Mouse (Mus musculus) cortical plate, adult 2 months (tissue): ENCODE data around the gene Ninj1. TPM values are rescaled to one million over a fixed set of nuclear protein-coding genes. Genes with fewer than 3 reads are reported as not detected.

Source experiments
- H3K27ac ChIP-seq: fragments of 200-500 bp; 2 replicates; pipeline ENCODE4 v1.5.1; 2012; ENCODE audit warnings: low read length, control low read depth, inconsistent platforms; ENCODE audit not compliant: insufficient read depth
- H3K4me1 ChIP-seq: fragments of 200-500 bp; 2 replicates; pipeline ENCODE4 v1.6.1; 2011; ENCODE audit warnings: low read length; ENCODE audit not compliant: control insufficient read depth, insufficient read depth
- H3K4me3 ChIP-seq: fragments of 200-500 bp; 2 replicates; pipeline ENCODE4 v1.5.1; 2011; ENCODE audit warnings: mild to moderate bottlenecking, low read length, control low read depth; ENCODE audit not compliant: insufficient read depth
- CTCF ChIP-seq: fragments of 200-500 bp; IDR thresholded peaks from 2 replicates; pipeline ENCODE4 v1.5.1; 2011; ENCODE audit warnings: mild to moderate bottlenecking, control low read depth, low read length; ENCODE audit not compliant: insufficient read depth; ENCODE audit errors: extremely low read depth
- POLR2A ChIP-seq: fragments of 200-500 bp; IDR thresholded peaks from 2 replicates; pipeline ENCODE4 v1.6.1; 2011; ENCODE audit warnings: mild to moderate bottlenecking, low read length, control low read depth; ENCODE audit not compliant: insufficient read depth; ENCODE audit errors: extremely low read depth
- polyA plus RNA-seq: library from polyadenylated mRNA; depleted of rRNA; stranded (reverse); fragments of >200 nt; gene quantifications from 2 replicates; pipeline ENCODE4 v1.2.3, GENCODE M21; 2012; rRNA removed

The Ninj1 gene
- polyA plus RNA-seq, 1 experiment = 50.2 TPM

DNA sequence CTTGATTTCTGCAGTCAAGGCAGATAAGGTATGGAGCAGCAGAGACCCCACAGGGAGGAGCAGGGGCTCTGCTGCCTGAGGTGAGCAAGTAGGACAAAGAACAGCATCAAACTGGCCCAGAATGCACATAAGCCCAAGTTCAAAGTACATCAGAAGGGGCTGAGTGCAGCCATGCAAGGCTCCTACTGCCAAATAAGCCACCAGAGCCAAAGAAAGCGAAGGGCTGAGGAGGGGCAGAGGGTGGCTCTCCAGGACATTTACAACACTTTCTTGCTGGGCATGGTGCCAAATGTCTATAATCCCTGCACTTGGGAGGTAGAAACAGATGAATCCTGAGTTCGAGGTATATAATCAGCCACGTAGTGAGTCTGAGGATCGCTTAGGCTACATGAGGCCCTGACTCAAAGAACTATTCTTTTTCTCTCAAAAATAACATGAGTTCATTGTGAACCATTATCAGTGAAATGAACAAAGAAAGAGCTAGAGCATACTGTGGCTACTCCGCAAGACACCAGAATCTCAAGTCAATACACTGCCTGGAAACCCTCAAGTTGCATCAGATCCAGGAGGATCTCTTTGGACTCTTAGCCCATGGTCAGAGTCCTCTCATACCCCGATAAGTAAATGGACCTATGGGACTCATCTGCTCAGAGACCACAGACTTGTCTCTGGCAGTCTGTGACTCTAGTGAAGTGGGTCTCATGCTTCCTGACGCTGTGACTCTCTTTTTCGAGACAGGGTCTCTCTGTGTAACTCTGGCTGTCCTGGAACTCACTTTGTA is 46.7 kb downstream of the Ninj1 start:
- Histone ChIP-seq H3K4me3 (no peak overlapping the region), H3K27ac (no peak overlapping the region), H3K4me1 (no peaks in the 10 kb centered on the region)
- no peak for TF ChIP-seq POLR2A

DNA sequence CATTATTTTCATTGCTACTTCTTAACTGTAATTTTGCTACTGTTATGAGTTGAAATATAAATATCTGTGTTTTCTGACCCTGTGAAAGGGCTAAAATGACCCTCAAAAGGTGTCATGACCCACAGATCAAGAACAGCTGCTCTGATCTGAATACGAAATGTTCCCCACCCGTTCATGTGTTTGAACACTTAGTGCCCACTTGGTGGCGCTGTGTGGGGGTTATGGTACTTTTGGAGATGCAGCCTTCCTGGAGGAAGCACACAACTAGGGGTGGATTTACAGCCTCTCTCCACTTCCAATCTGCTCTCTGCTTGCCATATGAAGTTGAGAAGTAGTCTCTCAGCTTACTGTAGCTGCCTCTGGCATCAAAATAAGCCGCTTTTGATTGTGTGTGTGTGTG is 47.4 kb downstream of the Ninj1 start:
- Histone ChIP-seq H3K4me1 (no peaks in the 10 kb centered on the region), H3K4me3 (no peak overlapping the region), H3K27ac (no peak overlapping the region)
- no peak for TF ChIP-seq POLR2A

DNA sequence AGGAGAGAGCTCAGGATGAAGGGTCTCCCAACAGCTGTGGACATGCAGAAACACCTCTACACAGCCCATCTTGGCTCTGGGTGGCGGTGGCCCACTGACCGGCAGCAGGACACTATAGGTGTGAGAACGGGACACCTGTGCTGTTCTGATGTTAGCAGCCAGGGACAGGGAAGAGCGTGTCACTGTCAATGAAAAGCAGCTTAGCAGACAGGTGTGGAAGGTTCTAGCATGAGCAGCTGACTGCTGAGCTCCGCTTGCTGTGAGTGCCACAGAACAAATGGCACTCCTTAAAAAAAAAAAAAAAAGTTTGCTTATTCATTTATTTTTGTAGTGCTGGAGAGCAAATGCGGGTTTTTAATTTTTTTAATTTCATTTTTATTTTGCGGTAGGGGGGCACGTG is 50.3 kb downstream of the Ninj1 start:
- TF ChIP-seq POLR2A (no peak), CTCF (no peak)
- Histone ChIP-seq H3K4me3 (no peak overlapping the region), H3K4me1 (no peaks in the 10 kb centered on the region), H3K27ac (no peak overlapping the region)

DNA sequence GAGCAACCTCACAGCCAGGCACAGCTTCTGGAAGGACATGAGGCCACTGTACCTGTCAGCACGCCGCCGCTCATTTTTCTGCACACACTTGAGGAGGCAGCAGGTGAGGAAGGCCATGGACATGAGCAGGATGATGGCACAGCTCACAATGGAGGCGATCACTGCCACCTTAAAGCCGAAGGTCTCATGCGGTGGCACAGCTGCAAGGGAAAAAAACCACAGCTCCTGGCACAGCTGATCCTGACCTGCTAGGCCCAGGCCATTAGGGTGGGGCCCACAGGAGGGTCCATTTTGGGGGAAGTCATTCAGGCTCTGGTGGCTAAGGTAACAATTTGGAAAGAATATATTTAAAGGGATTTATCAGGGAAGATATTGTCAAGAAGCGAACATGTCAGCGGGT is 51.5 kb downstream of the Ninj1 start:
- Histone ChIP-seq H3K4me3 (no peak overlapping the region), H3K4me1 (no peaks in the 10 kb centered on the region), H3K27ac (no peak overlapping the region)
- TF ChIP-seq CTCF (no peak), POLR2A (no peak)

DNA sequence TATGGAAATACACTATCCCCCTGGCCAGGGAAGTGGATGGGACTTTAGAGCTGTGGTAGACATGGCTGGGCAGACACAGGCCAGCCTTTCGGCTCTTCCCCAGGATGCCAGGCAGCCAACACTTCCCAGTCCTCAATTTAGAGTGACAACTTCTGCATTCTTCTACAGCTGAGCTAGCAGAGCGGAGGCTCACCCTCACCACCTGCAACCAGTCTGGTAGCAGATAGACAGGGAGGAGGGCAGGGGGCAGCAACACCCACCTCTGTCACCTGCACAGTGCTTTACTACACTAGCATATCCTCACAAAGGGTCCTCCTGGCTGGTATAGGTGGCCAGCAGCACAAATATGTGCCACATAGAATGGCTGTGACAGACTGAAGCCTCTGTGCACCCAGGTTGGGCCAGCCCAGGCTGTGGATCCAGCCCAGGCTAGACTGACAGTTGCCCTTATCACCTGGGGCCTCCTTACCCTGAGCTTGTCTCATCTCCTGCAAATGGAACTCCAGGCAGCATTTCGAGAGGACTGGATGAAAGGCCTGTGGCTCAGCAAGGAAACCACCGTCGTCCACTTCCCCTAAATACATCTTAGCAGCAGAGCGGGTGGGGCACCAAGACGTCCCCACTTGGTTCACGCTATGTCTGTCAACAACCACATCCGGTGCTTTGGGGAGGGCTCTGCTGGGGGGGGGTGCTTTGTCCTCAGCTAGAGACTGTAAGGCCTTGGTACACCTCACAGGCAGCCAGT is 55.2 kb downstream of the Ninj1 start:
- TF ChIP-seq POLR2A = no peak
- TF ChIP-seq CTCF = no peak
- H3K4me3 ChIP-seq = no peak overlapping the region
- peak overlapping the region; percentile 64; the same call in 1 of the 2 replicates for H3K27ac ChIP-seq
- H3K4me1 ChIP-seq = no peaks in the 10 kb centered on the region

DNA sequence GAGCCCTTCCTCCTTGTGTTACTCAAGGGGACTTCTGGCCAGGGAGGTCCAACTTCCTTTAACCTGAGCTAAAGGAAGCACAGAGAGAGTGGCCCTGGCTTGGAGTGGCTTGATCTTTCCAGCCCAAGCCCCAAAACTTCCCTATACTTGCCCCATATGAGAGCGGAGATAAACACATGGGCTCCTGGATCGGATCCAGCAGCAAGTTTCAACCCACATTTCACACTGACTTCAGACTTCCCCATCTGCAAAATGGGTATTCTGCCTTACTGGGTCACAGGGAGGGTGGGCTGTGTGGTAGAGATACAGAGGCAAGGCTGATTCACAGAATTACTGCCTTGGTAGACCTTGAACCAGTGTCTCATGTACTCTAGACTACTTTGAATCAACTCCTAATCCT is 56.2 kb downstream of the Ninj1 start:
- H3K4me1 ChIP-seq = no peaks in the 10 kb centered on the region
- no peak overlapping the region for H3K4me3 ChIP-seq
- no peak overlapping the region for H3K27ac ChIP-seq
- TF ChIP-seq CTCF (no peak), POLR2A (no peak)

DNA sequence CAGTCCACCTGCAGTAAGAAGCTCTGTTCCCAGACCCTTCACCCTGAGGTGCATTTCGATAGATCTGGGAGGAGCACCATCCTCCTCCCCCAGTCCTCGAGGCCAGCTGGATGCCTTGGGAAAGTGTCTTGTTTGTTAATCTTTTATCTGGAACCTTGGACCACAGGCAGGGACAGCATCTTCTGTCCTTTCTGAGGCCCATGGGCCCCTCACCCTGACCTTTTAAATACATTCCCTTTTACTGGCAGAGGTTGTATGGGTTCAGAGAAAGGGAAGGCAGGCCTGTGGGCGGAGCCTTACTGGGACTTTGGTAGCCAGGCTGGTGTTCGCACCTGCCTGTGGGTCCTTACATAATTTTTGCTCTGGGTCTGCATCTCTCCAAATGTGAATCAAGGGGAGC is 58.0 kb downstream of the Ninj1 start:
- Histone ChIP-seq H3K4me3 (no peak overlapping the region), H3K4me1 (no peaks in the 10 kb centered on the region), H3K27ac (no peak overlapping the region)
- no peak for TF ChIP-seq CTCF
- no peak for TF ChIP-seq POLR2A

Other genes starting within 250 kb of the Ninj1 start
- 80.3 and 81.6 TPM in 2 replicates for gene Fam120a, start 219.5 kb upstream of the Ninj1 start, polyA plus RNA-seq
- 62.4 and 65.4 TPM in 2 replicates for gene Wnk2, start 39.5 kb upstream of the Ninj1 start, polyA plus RNA-seq
- gene Card19, start 28.6 kb downstream of the Ninj1 start, polyA plus RNA-seq = 32.0 and 36.5 TPM in 2 replicates
- 3.2 and 3.4 TPM in 2 replicates for gene Susd3, start 61.2 kb downstream of the Ninj1 start, polyA plus RNA-seq
- gene Fgd3, start 132.8 kb downstream of the Ninj1 start, polyA plus RNA-seq = 5.8 and 6.2 TPM in 2 replicates
- gene Bicd2, start 154.1 kb downstream of the Ninj1 start, polyA plus RNA-seq = 49.5 and 52.0 TPM in 2 replicates
- gene Ippk, start 233.8 kb downstream of the Ninj1 start, polyA plus RNA-seq = 11.2 and 12.3 TPM in 2 replicates